Mouse (Mus musculus) bone marrow, adult 2 months (tissue): Measurements from ENCODE around the gene Npm1.

Experiments
- CTCF ChIP-seq: fragments of 200-500 bp; IDR thresholded peaks from 2 replicates; pipeline ENCODE4 v1.5.1; 2011; ENCODE audit warnings: low read length, control low read depth; ENCODE audit not compliant: control insufficient read depth, insufficient read depth
- POLR2A ChIP-seq: fragments of 200-500 bp; IDR thresholded peaks from 2 replicates; pipeline ENCODE4 v1.6.1; 2011; ENCODE audit warnings: low read depth, mild to moderate bottlenecking, control low read depth, low read length, borderline replicate concordance; ENCODE audit not compliant: control insufficient read depth

DNA sequence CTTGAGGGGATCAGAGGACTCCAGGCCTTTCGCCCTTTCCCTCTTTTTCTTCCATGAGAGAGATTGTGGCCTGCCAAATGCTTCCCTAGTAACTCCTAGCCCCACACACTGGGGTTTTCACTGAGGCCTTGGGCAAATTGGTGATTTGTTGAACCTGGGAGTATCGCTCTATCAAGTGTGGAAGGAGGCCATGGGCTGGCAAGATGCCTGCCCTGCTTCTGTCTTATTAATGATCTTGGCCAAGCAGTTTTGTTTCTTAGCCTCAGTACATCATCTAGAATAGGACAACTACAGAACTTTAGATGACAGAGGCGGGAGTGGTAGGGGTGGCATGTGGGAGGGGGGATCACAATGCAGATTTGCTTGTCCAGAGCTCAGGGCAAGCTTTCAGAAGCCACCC, 47.2 kb downstream of the Npm1 start:
- no peak for TF ChIP-seq CTCF
- TF ChIP-seq POLR2A: no peak
